Comparison of ENCODE assay signal across 8 mouse cellular contexts in genomic region chr1:93211549-93212220, GRCm38 (mm10). TPM values are rescaled to one million over a fixed set of nuclear protein-coding genes. Genes with fewer than 3 reads are reported as not detected.
DNase-seq lines count a peak whose midpoint lies in the region; ATAC-seq and TF ChIP-seq lines count a peak whose summit lies in the region.

No protein-coding gene starts in this region.

- no peak overlapping the region for H3K9ac ChIP-seq in forebrain, embryonic 16.5 days (replicated peaks; ENCODE audit: low read depth, low read length)
- no peak overlapping the region for H3K9ac ChIP-seq in lung, postnatal 0 days (replicated peaks; ENCODE audit: low read depth)

- 71% methylated on average over 10 of the region's 10 CpGs for WGBS in forebrain, embryonic 10.5 days
- WGBS in forebrain, embryonic 16.5 days, result 53% methylated on average over 10 of the region's 10 CpGs
- 37% methylated on average over 9 of the region's 10 CpGs for WGBS in lung, postnatal 0 days

- peaks cover 8% of the 10 kb centered on the region; the same call in 1 of the 2 replicates for H3K27me3 ChIP-seq in forebrain, embryonic 10.5 days (ENCODE audit: poor library complexity, severe bottlenecking)
- no peaks in the 10 kb centered on the region for H3K27me3 ChIP-seq in forebrain, embryonic 16.5 days (replicated peaks; ENCODE audit: control insufficient read depth, insufficient read depth, low read length)
- no peaks in the 10 kb centered on the region for H3K27me3 ChIP-seq in lung, postnatal 0 days (replicated peaks; ENCODE audit: insufficient read depth, low read length)

- intact Hi-C loops in left cerebral cortex, postnatal 25 days (cut with DNase I), result no loop called here

- H3K36me3 ChIP-seq in forebrain, embryonic 10.5 days (replicated peaks), result no peaks in the 10 kb centered on the region
- H3K36me3 ChIP-seq in forebrain, embryonic 16.5 days (ENCODE audit: control insufficient read depth, insufficient read depth), result no peaks in the 10 kb centered on the region
- no peaks in the 10 kb centered on the region for H3K36me3 ChIP-seq in lung, postnatal 0 days (ENCODE audit: insufficient read depth, low read length)

- ATAC-seq in forebrain, embryonic 16.5 days, result no peak
- ATAC-seq in lung, postnatal 0 days, result peak; percentile 47

- H3K4me1 ChIP-seq in forebrain, embryonic 10.5 days, result peaks cover 59% of the 10 kb centered on the region
- peaks cover 15% of the 10 kb centered on the region for H3K4me1 ChIP-seq in forebrain, embryonic 16.5 days (replicated peaks; ENCODE audit: control insufficient read depth, insufficient read depth, low read length)
- H3K4me1 ChIP-seq in lung, postnatal 0 days (ENCODE audit: insufficient read depth, low read depth, low read length), result peaks cover 17% of the 10 kb centered on the region

- peak overlapping the region; percentile 48; the same call in 1 of the 2 replicates for H3K27ac ChIP-seq in forebrain, embryonic 10.5 days
- no peak overlapping the region for H3K27ac ChIP-seq in forebrain, embryonic 16.5 days (ENCODE audit: low read length)
- H3K27ac ChIP-seq in lung, postnatal 0 days (ENCODE audit: low read length), result peak overlapping the region; percentile 47; the same call in 1 of the 2 replicates

- no peak for TF ChIP-seq CTCF in lung, postnatal 0 days (IDR thresholded peaks at IDR 0.05)

- no peak overlapping the region for H3K4me2 ChIP-seq in forebrain, embryonic 16.5 days (ENCODE audit: low read length)
- no peak overlapping the region for H3K4me2 ChIP-seq in lung, postnatal 0 days (replicated peaks; ENCODE audit: low read depth, low read length)

- no peak for TF ChIP-seq EP300 in lung, postnatal 0 days (IDR thresholded peaks at IDR 0.05)

- H3K4me3 ChIP-seq in forebrain, embryonic 10.5 days, result no peak overlapping the region
- no peak overlapping the region for H3K4me3 ChIP-seq in forebrain, embryonic 16.5 days (replicated peaks; ENCODE audit: low read length)
- H3K4me3 ChIP-seq in lung, postnatal 0 days (ENCODE audit: low read depth, low read length), result no peak overlapping the region

- no peak for DNase-seq in forebrain, embryonic 10.5 days (ENCODE audit: extremely low spot score, low spot score)
- peak; percentile 57 for DNase-seq in adrenal gland, postnatal 14 days
- peak; percentile 53 for DNase-seq in heart, postnatal 4 days
- peak; percentile 50 for DNase-seq in lung, postnatal 0 days (ENCODE audit: low spot score)
- no peak for DNase-seq in thymus, postnatal 4 days
- DNase-seq in frontal cortex, postnatal 10 days (ENCODE audit: low spot score in 2 of 2), result no peak
- DNase-seq in left cerebral cortex, postnatal 25 days (ENCODE audit: low spot score in 2 of 2), result no peak

- no peaks in the 10 kb centered on the region for H3K9me3 ChIP-seq in forebrain, embryonic 10.5 days
- H3K9me3 ChIP-seq in forebrain, embryonic 16.5 days (ENCODE audit: control insufficient read depth, low read length), result no peaks in the 10 kb centered on the region
- no peaks in the 10 kb centered on the region for H3K9me3 ChIP-seq in lung, postnatal 0 days (ENCODE audit: low read length)

RNA-seq across cellular contexts. Expression of gene Sned1, which starts 24.0 kb away (rescaled TPM):
- 1.1 and 1.9 TPM in 2 replicates for polyA plus RNA-seq in forebrain, embryonic 10.5 days (2016; fragmentation: Nextera tagmentation; extraction: Ambion mirVana)
- polyA plus RNA-seq in forebrain, embryonic 16.5 days (2015; fragmentation: Nextera tagmentation; extraction: Ambion mirVana), result 4.2 and 5.5 TPM in 2 replicates
- 22.5 and 23.2 TPM in 2 replicates for total RNA-seq in adrenal gland, postnatal 14 days (2021)
- 10 to 100 TPM; 11.0 to 11.4 TPM for total RNA-seq in heart, postnatal 4 days (2021)
- polyA plus RNA-seq in lung, postnatal 0 days (2015; fragmentation: Nextera tagmentation; extraction: Ambion mirVana), result 8.4 and 13.8 TPM in 2 replicates
- 1 to 10 TPM; 6.1 to 6.9 TPM for total RNA-seq in left cerebral cortex, postnatal 25 days (2021)

RNA-seq across cellular contexts. Expression of gene Crocc2, which starts 43.2 kb away (rescaled TPM):
- 0.05 and 0.12 TPM in 2 replicates for polyA plus RNA-seq in forebrain, embryonic 10.5 days (2016; fragmentation: Nextera tagmentation; extraction: Ambion mirVana)
- 0.30 and 0.31 TPM in 2 replicates for polyA plus RNA-seq in forebrain, embryonic 16.5 days (2015; fragmentation: Nextera tagmentation; extraction: Ambion mirVana)
- total RNA-seq in adrenal gland, postnatal 14 days (2021), result 0.07 and 0.08 TPM in 2 replicates
- total RNA-seq in heart, postnatal 4 days (2021), result under 1 TPM; 0.45 to 0.48 TPM
- polyA plus RNA-seq in lung, postnatal 0 days (2015; fragmentation: Nextera tagmentation; extraction: Ambion mirVana), result 1.3 TPM in 2 replicates
- under 1 TPM; 0.07 to 0.09 TPM for total RNA-seq in left cerebral cortex, postnatal 25 days (2021)

RNA-seq across cellular contexts. Expression of gene 2310007B03Rik, which starts 50.9 kb away (rescaled TPM):
- 0.92 and 1.0 TPM in 2 replicates for polyA plus RNA-seq in forebrain, embryonic 10.5 days (2016; fragmentation: Nextera tagmentation; extraction: Ambion mirVana)
- polyA plus RNA-seq in forebrain, embryonic 16.5 days (2015; fragmentation: Nextera tagmentation; extraction: Ambion mirVana), result 0.17 and 0.19 TPM in 2 replicates
- total RNA-seq in adrenal gland, postnatal 14 days (2021), result not detected in 2 replicates
- total RNA-seq in heart, postnatal 4 days (2021), result not detected
- polyA plus RNA-seq in lung, postnatal 0 days (2015; fragmentation: Nextera tagmentation; extraction: Ambion mirVana), result 65.3 and 73.6 TPM in 2 replicates
- not detected for total RNA-seq in left cerebral cortex, postnatal 25 days (2021)

Comparison
In these comparisons a context has a peak if more than half of its experiments do, and no peak if none do; other contexts are left out.
1. DNase-seq: peak in adrenal gland, postnatal 14 days (single experiment), heart, postnatal 4 days (single experiment) and lung, postnatal 0 days (single experiment); none in forebrain, embryonic 10.5 days (single experiment), thymus, postnatal 4 days (single experiment), frontal cortex, postnatal 10 days (0 of 2) and left cerebral cortex, postnatal 25 days (0 of 2).